Mouse (Mus musculus) brain, embryonic 18.5 days (tissue): ENCODE data around the gene Igf2r.
A peak's percentile ranks its signal among the peaks of the same experiment; 100 is the strongest.

Experiments used
- DNase-seq: peaks from one replicate; pipeline ENCODE4 v3.0.0-alpha.2; 2012; ENCODE audit warnings: low read depth, low spot score

Igf2r gene

DNA sequence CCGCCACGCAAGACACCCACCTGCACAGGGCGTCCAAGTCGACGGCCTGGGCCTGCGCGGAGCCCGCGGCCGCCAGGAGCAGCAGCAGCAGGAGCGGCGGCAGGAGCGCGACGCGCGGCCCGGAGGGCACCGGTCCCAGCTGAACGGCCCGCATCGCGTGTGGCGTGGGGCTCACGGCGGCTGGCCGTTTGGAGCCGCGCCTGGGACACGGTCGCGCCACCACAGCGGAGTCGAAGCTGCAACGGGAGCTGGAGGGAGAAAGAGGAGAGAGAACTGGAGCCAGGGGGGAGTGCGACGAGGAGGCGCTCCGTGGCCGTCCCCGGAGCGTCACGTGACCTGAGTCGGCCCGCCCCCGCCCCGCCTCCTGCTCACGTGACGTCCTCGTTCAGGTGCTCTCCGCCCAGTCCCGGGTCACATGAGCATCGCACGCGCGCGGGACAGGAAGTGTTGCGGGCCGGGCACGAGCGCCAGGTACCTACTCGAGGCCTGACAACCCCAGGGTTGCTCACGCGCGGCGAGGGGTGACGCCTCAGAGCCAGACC lies at the start of gene Igf2r:
Gene Igf2r, minus strand, starts transcription at position 285 of the 542 bp plus-strand sequence.
- DNase-seq: peak; percentile 82

DNA sequence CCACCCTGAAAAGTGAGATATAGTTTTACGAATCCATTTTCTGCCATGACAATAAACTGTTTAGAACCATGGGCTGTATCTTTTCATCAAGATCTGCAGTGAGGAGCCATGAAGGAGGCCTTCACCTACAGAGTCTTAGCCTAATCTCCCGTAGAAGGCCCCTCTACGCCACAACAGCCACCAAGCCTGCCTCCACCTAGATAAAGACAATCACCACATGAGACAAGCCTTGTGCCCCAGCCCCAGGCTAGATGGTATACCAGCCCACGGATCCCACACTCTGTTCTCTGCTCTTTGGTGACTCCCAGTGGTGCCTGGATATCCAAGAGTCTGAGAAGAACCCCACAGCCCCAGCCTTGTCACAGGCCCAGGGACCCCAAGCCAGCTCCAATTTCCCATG lies 46.4 kb upstream of the Igf2r start:
- no peak for DNase-seq

DNA sequence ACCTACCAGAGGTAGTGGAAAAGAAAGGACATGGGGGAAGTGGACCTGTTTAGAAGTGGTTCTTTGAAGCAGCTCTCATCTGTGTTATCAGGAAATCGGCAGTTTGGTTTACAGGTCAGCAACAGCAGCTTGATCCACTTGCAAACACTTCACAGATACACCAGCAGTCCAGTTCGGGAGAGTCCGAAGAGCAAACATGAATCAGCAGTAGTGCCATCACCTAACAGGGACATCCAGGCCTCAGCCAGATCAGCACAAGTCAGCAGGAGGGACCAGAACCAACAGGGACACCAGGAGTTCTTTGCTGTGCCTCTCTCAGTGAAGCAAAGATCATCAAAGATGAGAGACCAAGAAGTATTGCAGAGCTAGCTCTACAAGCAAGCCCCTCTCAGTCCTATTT lies 45.0 kb upstream of the Igf2r start:
- DNase-seq: no peak

DNA sequence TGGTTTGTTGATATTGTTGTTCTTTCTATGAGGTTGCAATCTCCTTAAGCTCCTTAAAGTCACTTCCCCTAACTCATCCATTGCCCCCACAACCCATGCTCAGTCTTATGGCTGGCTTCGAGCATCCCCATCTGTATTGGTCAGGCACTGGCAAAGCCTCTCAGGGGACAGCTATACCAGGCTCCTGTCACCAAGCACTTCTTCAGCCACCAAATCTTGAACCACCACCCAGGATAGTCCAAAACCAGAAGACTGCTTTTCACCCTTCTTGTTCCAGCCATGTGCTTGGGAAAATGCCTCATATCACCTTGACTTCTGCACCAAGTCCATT lies 41.5 kb upstream of the Igf2r start:
- DNase-seq: no peak

DNA sequence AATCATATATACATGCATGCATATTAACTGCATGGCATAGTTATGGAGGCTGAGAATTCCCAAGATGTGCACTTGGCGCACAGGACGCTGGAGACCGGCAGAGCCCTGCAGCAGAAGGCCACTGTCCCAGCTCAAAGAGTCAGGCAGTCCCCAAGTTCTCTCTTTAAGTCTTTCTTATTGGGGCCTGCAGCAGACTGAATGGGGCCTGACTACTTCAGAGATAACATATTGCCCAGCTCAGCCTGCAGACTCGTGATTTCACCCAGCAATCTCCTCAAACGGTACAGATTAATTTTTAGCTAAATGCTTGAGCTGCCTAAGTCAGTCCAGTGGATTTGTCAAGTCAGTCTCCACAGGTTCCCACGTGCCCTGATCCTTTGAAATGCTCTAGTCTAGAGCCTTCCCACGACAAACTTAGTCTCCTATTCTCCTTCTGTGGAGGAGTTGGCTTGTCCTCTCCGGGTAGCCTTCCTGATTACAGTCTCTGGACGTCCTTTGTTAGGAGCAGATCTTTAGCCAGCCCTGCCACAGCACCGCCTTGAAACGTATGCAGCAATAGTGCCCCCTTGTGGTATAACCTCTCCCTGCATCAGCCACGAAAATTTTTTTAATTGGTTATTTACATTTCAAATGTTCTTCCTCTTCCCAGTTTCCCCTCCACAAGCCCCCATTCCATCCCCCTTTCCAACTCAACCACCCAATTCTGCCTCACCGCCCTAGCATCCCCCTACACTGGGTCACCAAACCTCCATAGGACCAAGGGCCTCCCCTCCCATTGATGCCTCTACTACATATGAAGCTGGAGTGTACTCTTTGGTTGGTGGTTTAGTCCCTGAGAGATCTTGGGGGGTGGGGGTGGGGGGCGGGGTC lies 40.9 kb upstream of the Igf2r start:
- DNase-seq: no peak

DNA sequence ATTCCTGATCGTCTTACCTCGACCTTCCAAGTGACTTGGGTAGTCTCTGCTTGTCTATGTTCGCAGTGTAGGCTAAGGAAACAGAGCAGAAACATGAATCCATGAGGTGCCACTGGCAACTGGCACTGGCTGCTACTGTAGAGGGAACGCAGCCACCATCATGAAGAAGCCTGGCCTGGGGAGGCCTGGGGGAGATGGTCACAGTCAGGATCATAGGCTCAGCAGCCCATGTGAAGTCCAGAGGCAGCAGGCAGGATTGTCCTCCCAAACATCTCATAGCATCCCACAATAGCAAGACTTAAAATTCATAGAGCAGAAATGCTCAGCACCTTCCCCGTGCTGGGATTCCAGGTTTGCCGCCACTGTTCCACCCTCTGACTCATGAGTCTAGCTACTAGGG lies 39.4 kb upstream of the Igf2r start:
- DNase-seq: no peak

DNA sequence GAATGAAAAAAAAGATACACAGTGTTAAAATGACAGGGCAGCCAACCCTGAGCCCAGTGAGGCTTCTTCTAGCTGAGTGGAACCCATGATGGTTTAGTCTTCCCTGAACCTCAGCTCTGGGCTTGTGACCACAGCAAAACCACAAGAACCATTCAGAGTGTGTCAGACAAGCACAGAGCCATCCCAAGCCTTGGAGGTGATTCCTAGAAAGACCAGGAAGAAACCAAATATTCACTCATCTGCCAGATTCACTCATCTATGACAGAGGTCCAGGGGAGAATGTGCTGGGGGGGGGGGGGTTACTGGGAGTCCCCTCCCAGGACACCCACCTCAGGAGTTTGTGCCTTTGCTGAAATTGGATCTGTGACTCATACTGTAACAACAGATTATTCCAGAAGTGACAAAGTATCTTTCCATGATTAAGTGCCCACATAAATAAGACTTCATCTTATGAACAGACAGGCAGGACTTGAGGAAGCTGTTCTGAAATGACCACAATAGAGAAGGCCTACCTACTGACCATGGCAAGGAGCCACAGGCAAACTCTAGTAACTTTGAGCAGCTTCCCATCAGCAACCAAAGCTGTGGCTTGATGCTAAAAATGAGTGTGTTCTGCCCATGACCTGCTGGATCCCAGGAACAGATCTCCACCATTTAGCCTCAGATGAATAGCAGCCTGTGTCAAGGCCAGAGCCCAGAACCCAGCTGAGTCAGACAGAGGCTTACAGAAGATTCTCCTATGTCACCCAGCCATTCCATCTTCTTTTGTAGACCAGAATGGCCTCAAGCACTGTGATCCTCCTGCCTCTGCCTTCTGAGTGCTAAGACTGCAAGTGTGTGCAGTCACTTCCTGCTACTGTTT lies 35.4 kb upstream of the Igf2r start:
- no peak for DNase-seq

DNA sequence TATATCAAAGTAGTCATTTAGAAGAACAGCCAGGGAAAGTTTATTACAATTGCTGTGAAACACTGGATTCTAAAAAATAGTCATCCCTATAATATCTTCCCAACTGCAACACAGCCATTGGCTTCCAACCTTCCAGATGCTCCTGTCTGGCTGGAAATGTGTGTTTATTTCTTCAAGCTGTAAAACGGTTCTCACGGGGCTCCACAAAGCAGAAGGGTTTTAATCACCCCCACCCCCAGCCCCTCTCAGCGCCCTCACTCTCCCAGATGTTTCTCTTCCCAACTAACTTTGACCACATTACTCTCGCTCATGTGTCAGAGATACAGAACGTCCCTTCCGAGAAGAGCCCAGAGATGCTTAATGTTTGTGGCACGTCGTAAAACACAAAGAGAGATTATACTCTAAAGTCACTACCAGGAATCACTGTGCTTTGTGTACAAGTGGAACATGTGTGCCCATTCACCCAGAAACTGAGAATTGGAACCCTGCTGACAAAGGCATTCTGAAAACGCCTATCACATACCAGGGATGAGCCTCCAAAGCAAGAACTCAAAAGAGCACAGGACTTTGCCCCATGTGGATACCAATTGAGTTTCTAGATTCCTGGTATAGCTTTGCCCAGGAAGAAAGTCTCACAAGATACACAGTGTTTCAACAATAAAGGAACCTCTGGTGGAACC lies 32.5 kb upstream of the Igf2r start:
- no peak for DNase-seq

DNA sequence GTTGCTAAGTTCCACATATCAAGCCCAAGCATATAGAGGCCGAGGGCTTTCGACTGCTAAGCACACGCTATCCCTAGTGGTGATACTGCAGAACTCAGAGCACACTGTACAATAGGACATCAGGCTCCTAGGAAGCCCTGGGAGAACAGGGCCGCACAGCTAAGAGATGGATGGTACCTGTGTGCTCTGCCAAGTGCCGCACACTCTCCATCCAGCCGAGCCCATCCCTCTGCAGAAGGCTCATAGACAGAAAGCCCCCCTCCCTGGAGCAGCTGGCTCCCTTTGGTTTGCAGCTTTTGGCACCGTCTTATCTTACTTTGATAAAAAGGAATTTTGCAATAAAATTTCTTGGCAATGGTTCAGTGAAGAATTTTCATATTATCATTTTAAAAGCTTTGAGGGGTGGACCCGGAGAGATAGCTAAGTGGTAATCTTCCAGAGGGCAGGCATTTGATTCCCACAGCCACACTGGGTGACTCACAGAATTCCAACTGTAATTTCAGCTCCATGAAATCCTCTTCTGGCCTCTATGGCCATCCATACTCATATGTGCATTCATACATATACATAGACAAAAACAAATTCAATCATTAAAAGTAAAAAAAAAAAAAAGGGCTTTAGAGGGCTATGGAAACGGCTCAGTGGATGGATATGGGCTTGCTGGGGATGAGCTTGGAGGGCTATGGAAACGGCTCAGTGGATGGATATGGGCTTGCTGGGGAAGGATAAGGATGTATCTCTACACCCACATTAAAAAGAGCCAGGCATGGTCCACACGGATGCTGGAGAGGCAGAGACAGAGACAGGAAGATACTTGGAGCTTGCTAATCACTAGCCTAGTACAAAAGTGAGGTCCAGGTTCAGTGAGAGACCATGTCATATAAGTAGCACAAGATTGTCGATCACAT lies 30.2 kb upstream of the Igf2r start:
- DNase-seq: no peak

DNA sequence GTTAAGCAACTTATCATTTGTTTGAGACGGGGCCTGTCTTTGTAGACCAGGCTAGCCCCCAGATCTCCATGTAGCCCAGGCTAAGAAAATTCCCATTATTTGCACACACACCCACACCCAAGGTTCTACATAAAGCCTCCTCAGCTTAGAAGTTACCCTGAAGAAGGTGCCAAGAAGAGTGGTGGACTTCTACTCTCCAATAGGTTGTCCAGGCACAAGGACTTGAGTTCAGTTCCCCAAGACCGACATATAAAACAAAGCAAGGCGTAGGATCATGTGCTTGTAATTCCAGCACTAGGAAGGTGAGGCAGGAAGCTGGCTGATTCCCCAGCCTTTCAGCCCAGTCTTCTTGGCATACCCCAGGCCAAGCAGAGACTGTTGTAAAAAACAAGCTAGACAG lies 29.1 kb upstream of the Igf2r start:
- no peak for DNase-seq

DNA sequence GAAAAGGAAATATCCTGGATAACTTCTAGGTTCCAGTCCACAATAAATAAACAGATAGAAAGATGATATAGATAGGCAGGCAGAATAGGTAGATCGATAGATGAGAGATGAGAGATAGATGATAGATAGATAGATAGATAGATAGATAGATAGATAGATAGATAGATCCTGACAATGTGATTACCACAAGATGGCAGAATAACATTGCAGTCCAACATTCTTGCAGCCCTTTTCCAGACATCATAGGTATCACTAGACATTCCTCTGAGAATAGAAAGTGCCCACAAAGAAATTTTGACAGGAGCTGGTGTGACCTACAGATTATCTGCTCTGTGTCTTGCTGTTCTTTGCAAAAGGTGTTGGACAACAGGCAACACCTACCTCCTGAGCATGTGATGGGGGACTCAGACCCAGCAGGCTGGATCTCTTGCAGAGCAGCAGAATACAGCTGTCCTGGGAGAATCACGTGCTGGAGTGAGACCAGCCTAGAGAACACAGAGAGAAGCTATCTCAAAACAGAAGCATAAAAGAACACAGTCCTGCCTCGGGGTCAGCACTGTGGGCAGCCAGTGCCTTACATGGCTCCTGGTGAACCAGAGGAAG lies 28.1 kb upstream of the Igf2r start:
- DNase-seq: no peak

DNA sequence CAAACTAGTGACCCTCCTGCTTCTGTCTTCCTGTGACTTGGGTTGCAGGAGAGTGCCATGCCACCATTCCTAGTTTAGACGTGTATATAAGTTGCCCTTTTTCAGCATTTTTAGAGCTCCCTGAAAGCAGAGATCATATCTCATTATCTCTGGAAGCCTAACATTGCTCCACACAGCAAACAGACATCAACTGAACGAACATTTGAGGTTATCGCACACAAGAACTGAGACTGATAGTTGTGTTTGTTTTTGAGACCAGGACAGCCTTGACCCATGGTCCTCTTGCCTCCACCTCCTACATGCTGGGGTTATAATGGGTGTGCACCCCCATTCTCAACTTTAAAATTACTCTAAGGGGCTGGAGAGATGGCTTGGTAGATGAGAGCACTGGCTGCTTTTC lies 27.2 kb upstream of the Igf2r start:
- DNase-seq: no peak

DNA sequence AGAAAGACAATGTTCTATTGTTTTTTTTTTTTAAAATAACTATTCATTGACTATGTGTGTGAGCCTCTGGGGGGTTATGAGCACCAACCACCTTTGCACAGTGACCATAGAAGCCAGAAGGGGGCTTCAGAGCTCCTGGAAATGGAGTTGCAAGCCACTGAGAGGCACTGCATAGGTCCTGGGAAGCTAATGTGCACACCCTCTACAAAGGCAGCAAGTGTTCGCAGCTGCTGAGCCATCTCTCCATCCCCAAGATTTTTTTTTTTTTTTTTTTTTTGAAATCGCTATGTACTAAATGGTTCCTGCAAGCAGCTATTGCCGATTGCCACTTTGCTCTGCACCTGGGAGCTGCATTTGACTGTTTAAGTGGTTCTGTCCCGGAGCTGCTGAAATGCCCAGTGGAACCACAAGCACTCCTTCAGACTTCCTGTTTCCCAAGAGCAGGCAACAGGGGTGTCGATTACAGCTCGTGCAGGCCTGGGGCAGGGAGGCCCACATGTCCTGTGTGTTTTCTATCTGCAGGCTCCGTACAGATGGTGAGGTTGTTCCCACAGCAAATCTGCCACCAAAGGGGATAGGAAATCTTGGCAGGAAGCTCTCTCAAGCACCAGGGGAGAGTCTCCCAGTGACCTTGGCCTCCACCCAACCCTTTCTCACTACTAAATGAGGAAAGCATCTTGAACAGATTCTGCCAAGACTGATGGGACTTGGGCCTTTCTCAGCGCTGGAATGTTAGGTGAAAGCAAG lies 24.4 kb upstream of the Igf2r start:
- DNase-seq: no peak

DNA sequence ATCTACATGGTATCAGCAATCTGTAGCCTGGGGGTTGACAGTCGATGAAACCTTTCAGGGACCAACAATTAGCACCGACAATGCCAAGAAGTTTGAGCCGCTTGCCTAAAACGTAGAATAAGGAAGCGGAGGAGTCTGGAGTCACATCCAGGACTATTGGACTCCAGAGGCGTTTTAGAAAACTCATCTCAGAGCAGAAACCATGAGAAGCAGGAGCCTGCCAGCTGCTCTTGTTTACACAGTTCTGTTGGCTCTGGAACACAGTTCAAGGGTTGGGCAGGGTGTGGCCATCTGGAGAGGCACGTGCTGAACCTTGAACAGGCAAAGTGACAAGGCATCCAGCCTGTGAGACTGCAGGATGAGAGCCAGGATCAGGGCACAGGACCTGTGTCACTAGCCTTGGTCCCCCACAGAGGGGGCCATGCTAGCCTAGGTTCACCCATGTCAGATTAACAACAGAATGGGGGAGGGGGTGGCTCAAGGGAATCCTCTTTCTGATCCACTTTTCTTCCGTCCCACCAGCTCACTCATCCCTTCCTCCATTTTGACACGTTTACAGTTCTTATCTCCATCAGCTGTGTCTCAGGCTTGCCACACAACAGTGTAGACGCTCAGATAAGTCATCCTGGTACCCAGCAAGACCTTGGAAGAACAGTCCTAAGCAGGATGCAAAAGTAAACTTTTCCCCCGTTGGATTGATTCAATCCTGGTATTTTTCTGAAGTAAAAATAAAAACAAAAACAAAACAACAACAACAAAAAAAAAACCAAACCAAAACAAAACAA lies 23.1 kb upstream of the Igf2r start:
- no peak for DNase-seq

DNA sequence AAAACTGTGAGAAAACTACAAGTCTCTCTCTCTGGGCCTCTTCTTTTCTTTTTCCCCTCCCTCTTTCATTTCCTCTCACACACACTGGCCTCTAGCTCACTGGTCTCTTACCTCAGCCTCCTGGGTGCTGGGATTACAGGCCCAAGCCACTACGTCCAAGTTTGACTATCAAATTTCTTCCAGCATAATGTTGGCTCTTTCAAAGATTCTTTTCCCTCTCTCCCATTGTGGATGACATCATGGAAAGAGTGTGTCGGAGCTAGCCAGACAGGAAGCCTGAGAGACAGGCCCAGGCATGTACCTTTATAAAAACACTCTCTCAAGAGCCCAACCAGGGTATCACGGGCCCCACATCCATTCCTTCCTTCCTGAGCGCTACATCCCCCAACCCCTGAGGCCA lies 22.0 kb upstream of the Igf2r start:
- DNase-seq: no peak

DNA sequence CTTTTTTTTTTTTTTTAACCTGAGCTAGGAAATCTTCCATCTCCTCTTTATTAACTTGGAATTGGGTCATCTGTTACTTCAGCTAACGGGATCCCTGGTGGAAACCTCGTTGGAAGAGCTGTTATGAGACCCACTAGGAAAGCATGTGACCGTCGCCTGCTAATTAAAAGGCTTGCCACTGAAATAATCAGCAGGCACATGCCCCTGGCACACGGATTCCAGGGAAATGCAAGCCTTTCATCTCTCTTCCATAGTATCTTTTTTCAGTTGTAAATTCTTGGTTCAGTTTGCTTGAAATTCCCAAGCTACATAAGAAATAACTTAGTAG lies 21.6 kb upstream of the Igf2r start:
- no peak for DNase-seq

DNA sequence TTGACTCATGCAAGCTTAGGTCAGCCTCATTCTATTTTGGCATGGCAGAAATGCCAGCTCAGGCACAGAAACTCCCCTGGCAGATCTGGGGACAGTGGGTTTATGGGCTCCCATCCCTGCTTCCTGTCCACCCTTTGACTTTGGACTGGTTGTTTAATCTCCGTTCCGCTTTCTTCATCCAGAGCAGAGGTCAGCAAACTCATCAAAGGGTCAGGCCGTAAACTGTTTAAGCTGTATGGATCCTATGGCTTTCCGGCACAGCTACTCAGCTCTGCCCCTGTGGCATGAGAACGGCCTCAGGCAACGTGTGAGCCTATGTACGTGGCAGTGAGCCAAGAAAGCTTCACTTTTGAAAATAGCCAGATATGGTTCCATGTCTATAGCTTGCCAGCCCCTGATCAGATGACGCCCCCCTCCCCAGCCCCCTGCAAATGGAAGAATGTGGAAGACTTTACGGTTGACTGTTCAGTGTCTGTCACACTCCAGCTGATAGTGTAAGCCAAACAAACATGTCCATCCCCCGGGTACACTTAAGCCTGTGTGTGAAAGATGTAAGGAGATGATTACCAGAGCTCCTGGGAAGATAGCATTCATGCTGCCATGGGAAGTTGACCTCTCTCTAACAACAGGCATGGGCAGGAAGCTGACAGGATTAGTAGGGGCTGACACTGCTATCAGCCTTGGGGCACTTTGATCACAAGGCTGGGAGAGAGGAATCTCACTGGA lies 21.1 kb upstream of the Igf2r start:
- no peak for DNase-seq
